In genomic region chr2:28525943-28526876, GRCm38 (mm10) we compare ENCODE assay signal across 8 mouse cellular contexts. TPM values are rescaled to one million over a fixed set of nuclear protein-coding genes. Genes with fewer than 3 reads are reported as not detected.
A peak's percentile ranks its signal among the peaks of the same experiment; 100 is the strongest.
DNase-seq lines count a peak whose midpoint lies in the region; ATAC-seq and TF ChIP-seq lines count a peak whose summit lies in the region.

No protein-coding gene starts in this region.

- peak overlapping the region; percentile 48 for H3K9ac ChIP-seq in neural tube, embryonic 11.5 days (ENCODE audit: low read length)
- H3K9ac ChIP-seq in forebrain, postnatal 0 days = peak overlapping the region; percentile 15; the same call in 1 of the 2 replicates
- no peak overlapping the region; the same call in 1 of the 2 replicates for H3K9ac ChIP-seq in limb, embryonic 12.5 days (replicated peaks)
- peak overlapping the region; percentile 26; the same call in 1 of the 2 replicates for H3K9ac ChIP-seq in neural tube, embryonic 14.5 days (replicated peaks; ENCODE audit: low read depth, low read length)

- no peak for ATAC-seq in neural tube, embryonic 11.5 days (ENCODE audit: insufficient read depth, low FRiP score, low TSS enrichment)
- ATAC-seq in forebrain, postnatal 0 days = no peak
- ATAC-seq in limb, embryonic 12.5 days (ENCODE audit: insufficient number of reproducible peaks, insufficient read depth, low FRiP score, low TSS enrichment, low read depth) = no peak
- ATAC-seq in neural tube, embryonic 14.5 days (ENCODE audit: low read depth) = no peak

- no peak for DNase-seq in neural tube, embryonic 11.5 days (ENCODE audit: low spot score)
- DNase-seq in neural tube, embryonic 10.5 days (ENCODE audit: extremely low spot score, low spot score) = no peak
- no peak for DNase-seq in forebrain, postnatal 0 days
- DNase-seq in gastrocnemius, postnatal 25 days = no peak
- DNase-seq in frontal cortex, adult 2 months (ENCODE audit: extremely low spot score in 1 of 2, low spot score in 1 of 2) = no peak

- H3K4me1 ChIP-seq in neural tube, embryonic 11.5 days (ENCODE audit: control insufficient read depth, insufficient read depth, low read length) = peaks cover 27% of the 10 kb centered on the region
- H3K4me1 ChIP-seq in brown adipose tissue, adult 24 weeks (ENCODE audit: control insufficient read depth, insufficient read depth, insufficient read length, low read length) = peaks cover 54% of the 10 kb centered on the region
- peaks cover 6% of the 10 kb centered on the region; the same call in 1 of the 2 replicates for H3K4me1 ChIP-seq in forebrain, postnatal 0 days (ENCODE audit: insufficient read depth)
- peaks cover 71% of the 10 kb centered on the region for H3K4me1 ChIP-seq in limb, embryonic 12.5 days (replicated peaks)
- H3K4me1 ChIP-seq in neural tube, embryonic 14.5 days (ENCODE audit: control insufficient read depth, insufficient read depth, low read length) = peaks cover 50% of the 10 kb centered on the region

- H3K9me3 ChIP-seq in neural tube, embryonic 11.5 days (ENCODE audit: control insufficient read depth, low read length) = no peaks in the 10 kb centered on the region
- H3K9me3 ChIP-seq in forebrain, postnatal 0 days (ENCODE audit: low read length) = no peaks in the 10 kb centered on the region
- no peaks in the 10 kb centered on the region for H3K9me3 ChIP-seq in limb, embryonic 12.5 days
- no peaks in the 10 kb centered on the region for H3K9me3 ChIP-seq in neural tube, embryonic 14.5 days (ENCODE audit: control insufficient read depth, low read length)

- no peaks in the 10 kb centered on the region for H3K27me3 ChIP-seq in neural tube, embryonic 11.5 days (ENCODE audit: control insufficient read depth, insufficient read depth, low read length)
- H3K27me3 ChIP-seq in forebrain, postnatal 0 days (ENCODE audit: insufficient read depth, low read length) = no peaks in the 10 kb centered on the region
- no peaks in the 10 kb centered on the region for H3K27me3 ChIP-seq in limb, embryonic 12.5 days
- H3K27me3 ChIP-seq in neural tube, embryonic 14.5 days (ENCODE audit: control insufficient read depth, insufficient read depth, low read length) = no peaks in the 10 kb centered on the region

- H3K4me2 ChIP-seq in neural tube, embryonic 11.5 days (ENCODE audit: low read depth) = no peak overlapping the region
- H3K4me2 ChIP-seq in forebrain, postnatal 0 days (ENCODE audit: low read depth) = no peak overlapping the region
- no peak overlapping the region for H3K4me2 ChIP-seq in limb, embryonic 12.5 days
- H3K4me2 ChIP-seq in neural tube, embryonic 14.5 days (ENCODE audit: low read depth, low read length) = no peak overlapping the region

- H3K27ac ChIP-seq in neural tube, embryonic 11.5 days (ENCODE audit: low read depth, low read length) = peak overlapping the region; percentile 88
- peak overlapping the region; percentile 90 for H3K27ac ChIP-seq in brown adipose tissue, adult 24 weeks (replicated peaks; ENCODE audit: low read depth, low read length)
- no peak overlapping the region for H3K27ac ChIP-seq in forebrain, postnatal 0 days (ENCODE audit: low read depth, low read length)
- H3K27ac ChIP-seq in limb, embryonic 12.5 days = peak overlapping the region; percentile 79
- H3K27ac ChIP-seq in neural tube, embryonic 14.5 days (ENCODE audit: low read depth, low read length) = peak overlapping the region; percentile 80

- no peaks in the 10 kb centered on the region for H3K36me3 ChIP-seq in neural tube, embryonic 11.5 days (ENCODE audit: control insufficient read depth, insufficient read depth, low read length)
- peaks cover 9% of the 10 kb centered on the region; the same call in 1 of the 2 replicates for H3K36me3 ChIP-seq in forebrain, postnatal 0 days (ENCODE audit: insufficient read depth)
- peaks cover 10% of the 10 kb centered on the region; the same call in 1 of the 2 replicates for H3K36me3 ChIP-seq in limb, embryonic 12.5 days
- no peaks in the 10 kb centered on the region for H3K36me3 ChIP-seq in neural tube, embryonic 14.5 days (ENCODE audit: control insufficient read depth, insufficient read depth, low read length)

- peak; percentile 53 for TF ChIP-seq CTCF in forebrain, postnatal 0 days (IDR thresholded peaks at IDR 0.05; ENCODE audit: low read depth)

- no peak overlapping the region for H3K4me3 ChIP-seq in neural tube, embryonic 11.5 days (ENCODE audit: low read depth, low read length)
- H3K4me3 ChIP-seq in brown adipose tissue, adult 24 weeks (ENCODE audit: insufficient read depth, low read depth, low read length) = no peak overlapping the region
- no peak overlapping the region for H3K4me3 ChIP-seq in forebrain, postnatal 0 days (ENCODE audit: low read depth, low read length)
- H3K4me3 ChIP-seq in limb, embryonic 12.5 days (replicated peaks) = no peak overlapping the region
- no peak overlapping the region for H3K4me3 ChIP-seq in neural tube, embryonic 14.5 days (ENCODE audit: low read depth, low read length)

- 36% methylated on average over 12 of the region's 12 CpGs for WGBS in neural tube, embryonic 11.5 days
- WGBS in forebrain, postnatal 0 days = 49% methylated on average over 12 of the region's 12 CpGs
- 45% methylated on average over 12 of the region's 12 CpGs for WGBS in limb, embryonic 12.5 days
- WGBS in neural tube, embryonic 14.5 days = 36% methylated on average over 12 of the region's 12 CpGs

RNA-seq across cellular contexts. Expression of gene Ralgds, which starts 13.3 kb away (rescaled TPM):
- polyA plus RNA-seq in neural tube, embryonic 11.5 days (2014; fragmentation: Nextera tagmentation; extraction: Ambion mirVana) = 62.8 and 86.7 TPM in 2 replicates
- 5.7 and 6.1 TPM in 2 replicates for polyA plus RNA-seq in brown adipose tissue, adult 24 weeks (2012; ENCODE audit: insufficient read depth, insufficient read length, missing spikeins)
- total RNA-seq in forebrain, postnatal 0 days (2014; rRNA removed) = 176 and 197 TPM in 2 replicates
- 65.3 and 76.8 TPM in 2 replicates for polyA plus RNA-seq in forebrain, postnatal 0 days (2015; fragmentation: Nextera tagmentation; extraction: Ambion mirVana)
- 42.7 and 54.7 TPM in 2 replicates for polyA plus RNA-seq in limb, embryonic 12.5 days (2016; fragmentation: Nextera tagmentation; extraction: Ambion mirVana)
- polyA plus RNA-seq in neural tube, embryonic 14.5 days (2014; fragmentation: Nextera tagmentation; extraction: Ambion mirVana) = 76.5 and 88.2 TPM in 2 replicates
- total RNA-seq in gastrocnemius, postnatal 25 days (2021) = 10 to 100 TPM in 1 of 2 experiments, 1 to 10 TPM in 1; 8.3 to 11.6 TPM
- 90.9 and 92.7 TPM in 2 replicates for polyA plus RNA-seq in frontal cortex, adult 2 months (2012; rRNA removed)

RNA-seq across cellular contexts. Expression of gene Gm10134, which starts 20.3 kb away (rescaled TPM):
- 1.0 TPM in 1 of 2 replicates, not detected in the other for polyA plus RNA-seq in neural tube, embryonic 11.5 days (2014; fragmentation: Nextera tagmentation; extraction: Ambion mirVana)
- polyA plus RNA-seq in brown adipose tissue, adult 24 weeks (2012; ENCODE audit: insufficient read depth, insufficient read length, missing spikeins) = not detected in 2 replicates
- total RNA-seq in forebrain, postnatal 0 days (2014; rRNA removed) = not detected in 2 replicates
- 1.8 and 2.3 TPM in 2 replicates for polyA plus RNA-seq in forebrain, postnatal 0 days (2015; fragmentation: Nextera tagmentation; extraction: Ambion mirVana)
- polyA plus RNA-seq in limb, embryonic 12.5 days (2016; fragmentation: Nextera tagmentation; extraction: Ambion mirVana) = 0.69 and 0.89 TPM in 2 replicates
- polyA plus RNA-seq in neural tube, embryonic 14.5 days (2014; fragmentation: Nextera tagmentation; extraction: Ambion mirVana) = 3.5 TPM in 1 of 2 replicates, not detected in the other
- total RNA-seq in gastrocnemius, postnatal 25 days (2021) = 1 to 10 TPM in 1 of 2 experiments, under 1 TPM in 1; 0.88 to 1.2 TPM
- polyA plus RNA-seq in frontal cortex, adult 2 months (2012; rRNA removed) = 0.54 TPM in 1 of 2 replicates, not detected in the other

RNA-seq across cellular contexts. Expression of gene Gbgt1, which starts 29.5 kb away (rescaled TPM):
- polyA plus RNA-seq in neural tube, embryonic 11.5 days (2014; fragmentation: Nextera tagmentation; extraction: Ambion mirVana) = 0.82 TPM in 1 of 2 replicates, not detected in the other
- not detected in 2 replicates for polyA plus RNA-seq in brown adipose tissue, adult 24 weeks (2012; ENCODE audit: insufficient read depth, insufficient read length, missing spikeins)
- 1.5 and 4.9 TPM in 2 replicates for total RNA-seq in forebrain, postnatal 0 days (2014; rRNA removed)
- polyA plus RNA-seq in forebrain, postnatal 0 days (2015; fragmentation: Nextera tagmentation; extraction: Ambion mirVana) = 0.47 and 0.54 TPM in 2 replicates
- polyA plus RNA-seq in limb, embryonic 12.5 days (2016; fragmentation: Nextera tagmentation; extraction: Ambion mirVana) = 0.25 TPM in 1 of 2 replicates, not detected in the other
- polyA plus RNA-seq in neural tube, embryonic 14.5 days (2014; fragmentation: Nextera tagmentation; extraction: Ambion mirVana) = 0.23 and 1.6 TPM in 2 replicates
- total RNA-seq in gastrocnemius, postnatal 25 days (2021) = 1 to 10 TPM in 1 of 2 experiments, under 1 TPM in 1; 0.54 to 1.0 TPM
- 1.3 and 1.4 TPM in 2 replicates for polyA plus RNA-seq in frontal cortex, adult 2 months (2012; rRNA removed)

RNA-seq across cellular contexts. Expression of gene Cel, which starts 37.0 kb away (rescaled TPM):
- not detected in 2 replicates for polyA plus RNA-seq in neural tube, embryonic 11.5 days (2014; fragmentation: Nextera tagmentation; extraction: Ambion mirVana)
- polyA plus RNA-seq in brown adipose tissue, adult 24 weeks (2012; ENCODE audit: insufficient read depth, insufficient read length, missing spikeins) = not detected in 2 replicates
- not detected in 2 replicates for total RNA-seq in forebrain, postnatal 0 days (2014; rRNA removed)
- polyA plus RNA-seq in forebrain, postnatal 0 days (2015; fragmentation: Nextera tagmentation; extraction: Ambion mirVana) = not detected in 2 replicates
- not detected in 2 replicates for polyA plus RNA-seq in limb, embryonic 12.5 days (2016; fragmentation: Nextera tagmentation; extraction: Ambion mirVana)
- polyA plus RNA-seq in neural tube, embryonic 14.5 days (2014; fragmentation: Nextera tagmentation; extraction: Ambion mirVana) = not detected in 2 replicates
- not detected for total RNA-seq in gastrocnemius, postnatal 25 days (2021)
- 0.10 TPM in 1 of 2 replicates, not detected in the other for polyA plus RNA-seq in frontal cortex, adult 2 months (2012; rRNA removed)

RNA-seq across cellular contexts. Expression of gene Gtf3c5, which starts 57.3 kb away (rescaled TPM):
- polyA plus RNA-seq in neural tube, embryonic 11.5 days (2014; fragmentation: Nextera tagmentation; extraction: Ambion mirVana) = 39.7 and 43.8 TPM in 2 replicates
- polyA plus RNA-seq in brown adipose tissue, adult 24 weeks (2012; ENCODE audit: insufficient read depth, insufficient read length, missing spikeins) = 5.2 and 6.9 TPM in 2 replicates
- 26.9 and 33.3 TPM in 2 replicates for total RNA-seq in forebrain, postnatal 0 days (2014; rRNA removed)
- polyA plus RNA-seq in forebrain, postnatal 0 days (2015; fragmentation: Nextera tagmentation; extraction: Ambion mirVana) = 20.0 and 32.7 TPM in 2 replicates
- polyA plus RNA-seq in limb, embryonic 12.5 days (2016; fragmentation: Nextera tagmentation; extraction: Ambion mirVana) = 56.7 and 59.1 TPM in 2 replicates
- polyA plus RNA-seq in neural tube, embryonic 14.5 days (2014; fragmentation: Nextera tagmentation; extraction: Ambion mirVana) = 28.0 and 30.7 TPM in 2 replicates
- 1 to 10 TPM; 7.3 to 7.6 TPM for total RNA-seq in gastrocnemius, postnatal 25 days (2021)
- polyA plus RNA-seq in frontal cortex, adult 2 months (2012; rRNA removed) = 21.8 and 23.8 TPM in 2 replicates
